Mouse (Mus musculus) left cerebral cortex, adult 11 months (tissue): ENCODE data around the gene Mtg2.

Source experiments
- DNase-seq: peaks from one replicate; pipeline ENCODE4 v3.0.0; 2022; ENCODE audit warnings: low spot score

Mtg2 gene

DNA sequence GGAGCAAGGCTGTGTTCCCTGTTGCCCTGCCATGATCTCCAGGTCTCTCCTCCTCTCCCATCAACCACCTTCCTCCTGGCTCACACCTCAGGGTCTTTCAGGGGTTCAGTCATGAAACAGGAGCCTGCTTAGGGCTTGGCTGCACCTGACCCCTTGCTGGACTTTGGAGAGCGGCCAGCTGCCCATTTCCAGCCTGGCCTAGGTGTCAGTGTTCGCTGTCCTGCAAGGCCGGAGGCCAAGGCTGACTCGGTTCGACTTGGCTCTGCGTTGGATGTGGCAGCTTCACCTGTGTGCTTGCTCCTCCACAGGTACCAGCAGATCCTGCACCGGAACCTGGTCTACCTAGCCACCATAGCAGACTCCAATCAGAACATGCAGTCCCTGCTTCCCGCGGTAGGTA lies 17.4 kb upstream of the Mtg2 start:
- no peak for DNase-seq

DNA sequence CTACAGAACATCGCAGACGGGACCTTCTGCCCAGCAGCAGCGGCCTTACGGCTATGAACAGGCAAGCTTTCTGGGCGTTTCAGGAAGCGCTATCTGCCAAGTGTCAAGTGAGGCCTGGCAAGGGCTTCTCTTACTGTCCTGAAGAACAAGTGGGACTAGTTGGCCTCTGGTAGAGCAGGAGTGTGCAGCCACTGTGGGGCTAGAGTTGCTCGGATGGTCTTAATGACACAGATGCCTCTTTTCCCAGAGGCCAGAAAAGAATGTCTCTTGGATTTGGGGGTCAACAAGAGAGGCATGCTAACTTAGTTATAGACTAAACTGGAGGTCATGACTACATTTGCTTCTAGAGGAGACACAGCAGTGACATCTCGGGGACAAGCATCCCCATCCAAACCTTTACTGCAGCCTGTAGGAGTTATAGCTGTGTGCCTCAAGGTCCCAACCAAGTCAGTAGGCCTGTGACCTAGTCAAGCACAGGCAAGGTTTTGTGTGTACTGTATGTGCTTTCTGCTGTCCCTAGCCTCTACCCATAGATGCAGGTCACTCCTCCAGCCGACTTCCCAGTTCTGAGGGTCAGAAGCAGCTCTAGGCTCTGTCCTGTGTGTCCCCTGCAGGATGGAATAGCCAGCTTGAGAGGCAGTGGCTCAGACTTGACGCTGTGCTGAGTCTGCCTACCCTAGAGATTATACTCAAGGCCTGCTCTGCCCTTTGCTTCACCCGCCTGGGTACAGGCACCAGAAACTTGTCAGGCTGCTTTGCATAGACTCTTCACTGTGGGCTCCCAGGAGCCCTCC lies 6.9 kb upstream of the Mtg2 start:
- DNase-seq: no peak

- DNase-seq: no peak
These were observed 463 bp upstream of the Mtg2 start for GRCm38 (mm10) chr2:180069770-180070480.

- no peak for DNase-seq
These were observed 1.3 kb downstream of the Mtg2 start for GRCm38 (mm10) chr2:180071671-180072070.

DNA sequence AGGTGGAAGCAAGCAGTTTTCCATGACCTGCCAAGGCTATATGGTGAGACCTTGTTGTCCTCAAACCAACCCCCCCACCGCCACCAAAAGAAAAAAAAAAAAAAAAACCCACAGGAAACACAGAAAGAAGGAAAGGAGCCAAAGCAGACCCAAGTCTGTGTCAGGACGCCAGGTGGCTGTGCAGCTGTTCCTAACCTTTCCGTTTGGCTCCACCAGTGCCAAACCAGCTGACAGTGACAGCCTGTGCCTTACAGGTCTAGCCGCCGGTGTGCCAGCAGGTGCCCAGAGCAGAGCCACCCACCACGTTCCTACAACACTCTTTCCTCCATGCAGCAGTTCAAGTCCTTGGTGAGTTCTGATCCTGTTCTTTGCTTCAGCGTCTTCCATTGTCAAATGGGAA lies 2.5 kb downstream of the Mtg2 start:
- no peak for DNase-seq

DNA sequence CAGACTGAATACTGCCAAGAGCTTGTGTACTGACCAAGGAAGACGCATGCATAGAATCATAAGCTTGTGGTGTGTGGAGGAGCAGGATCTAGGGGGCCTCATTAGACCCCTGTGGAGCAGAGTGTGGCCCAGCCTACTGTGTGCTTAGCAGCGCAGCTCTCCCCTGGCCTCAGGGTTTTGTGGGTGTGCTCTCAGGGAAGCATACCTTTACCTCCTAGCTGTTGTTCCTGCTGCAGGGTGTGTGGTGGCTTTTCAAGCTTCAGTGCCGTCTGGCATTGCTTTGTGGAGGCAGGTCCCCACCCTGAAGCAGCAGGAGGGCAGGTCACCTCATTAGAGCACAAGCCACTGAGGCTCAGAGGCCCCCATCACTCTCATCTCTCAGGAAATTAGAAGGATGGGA lies 7.2 kb downstream of the Mtg2 start:
- DNase-seq: no peak

DNA sequence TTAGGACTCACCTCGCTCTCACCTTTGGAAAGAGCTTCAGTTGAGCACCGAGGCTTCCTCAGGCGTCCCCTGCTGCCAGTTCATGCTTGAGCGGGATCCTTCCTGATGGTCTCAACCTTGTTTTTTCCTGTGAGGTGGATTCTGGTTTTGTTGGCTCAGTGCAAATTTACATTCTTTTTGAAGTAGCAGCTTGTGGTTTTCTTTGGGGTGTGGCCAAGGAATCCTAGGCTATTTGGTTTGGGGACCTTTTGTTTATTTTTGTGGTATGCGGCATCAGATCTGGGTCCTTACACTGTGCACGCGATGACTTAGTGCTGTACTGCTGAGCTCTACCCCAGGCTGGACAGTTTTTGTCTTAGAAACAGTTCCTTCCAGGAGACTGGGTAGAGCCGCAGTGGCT lies 10.3 kb downstream of the Mtg2 start:
- no peak for DNase-seq

GRCm38 (mm10) chr2:180083063-180083462 lies 12.7 kb downstream of the Mtg2 start:
- DNase-seq: no peak

DNA sequence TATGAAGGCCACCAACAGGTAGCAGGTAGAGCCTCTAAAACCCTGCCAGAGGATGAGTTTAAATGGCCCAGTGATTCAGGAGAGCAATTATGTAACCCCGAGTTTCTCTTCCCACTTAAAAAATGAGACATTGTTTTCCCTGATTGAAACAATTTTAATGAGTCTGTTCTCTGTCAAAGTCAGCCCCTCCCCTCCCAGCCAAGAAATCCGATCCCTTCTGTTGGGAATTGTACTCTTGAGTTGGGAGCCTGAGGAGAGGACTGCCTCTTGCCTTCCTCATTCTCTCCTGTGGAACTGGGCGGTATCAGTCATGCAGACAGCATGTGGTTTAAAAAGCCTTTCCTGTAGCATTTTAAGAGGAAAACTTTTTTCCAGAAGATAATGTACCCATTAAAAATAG lies 14.2 kb downstream of the Mtg2 start:
- no peak for DNase-seq

DNA sequence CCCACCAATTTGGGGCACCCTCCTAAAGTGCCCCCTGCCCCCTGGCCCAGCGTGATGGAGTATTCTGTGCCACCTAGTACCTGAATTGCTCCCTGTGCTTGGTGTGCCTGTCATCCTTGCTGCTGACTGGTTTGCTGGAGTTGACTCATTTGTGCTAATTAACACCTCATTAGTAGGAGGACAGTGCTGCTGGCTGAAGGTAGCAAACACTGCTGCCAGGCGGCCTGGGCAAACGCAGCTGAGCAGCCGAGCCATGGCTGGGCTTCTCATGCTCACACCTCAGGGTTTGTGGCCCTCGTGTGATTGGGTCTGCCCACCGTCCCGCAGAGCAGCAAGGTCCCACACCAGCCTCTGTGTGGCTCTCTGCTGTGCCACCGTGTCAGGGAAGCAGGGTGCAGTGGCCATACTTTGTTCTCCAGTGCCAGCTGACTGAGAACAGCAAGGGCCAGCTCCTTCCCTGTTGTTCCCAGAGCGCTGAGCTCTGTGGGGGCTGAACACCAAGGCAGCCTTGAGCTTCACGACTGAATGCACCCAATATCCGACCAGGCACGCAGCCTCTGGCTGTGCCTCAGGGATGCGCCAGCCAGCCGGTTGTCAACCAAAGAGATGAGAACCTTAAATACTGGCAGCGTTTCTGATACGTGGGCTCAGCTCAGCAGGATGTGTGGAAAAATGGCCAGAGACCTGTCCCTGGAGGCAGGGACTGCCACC lies 15.7 kb downstream of the Mtg2 start:
- no peak for DNase-seq

- DNase-seq: no peak
These were observed 16.2 kb downstream of the Mtg2 start for GRCm38 (mm10) chr2:180086637-180087027.

GRCm38 (mm10) chr2:180087472-180087871 lies 17.1 kb downstream of the Mtg2 start:
- no peak for DNase-seq

- DNase-seq: no peak
These were observed 19.9 kb downstream of the Mtg2 start for GRCm38 (mm10) chr2:180090285-180090684.

GRCm38 (mm10) chr2:180095711-180096110 lies 25.3 kb downstream of the Mtg2 start:
- no peak for DNase-seq

DNA sequence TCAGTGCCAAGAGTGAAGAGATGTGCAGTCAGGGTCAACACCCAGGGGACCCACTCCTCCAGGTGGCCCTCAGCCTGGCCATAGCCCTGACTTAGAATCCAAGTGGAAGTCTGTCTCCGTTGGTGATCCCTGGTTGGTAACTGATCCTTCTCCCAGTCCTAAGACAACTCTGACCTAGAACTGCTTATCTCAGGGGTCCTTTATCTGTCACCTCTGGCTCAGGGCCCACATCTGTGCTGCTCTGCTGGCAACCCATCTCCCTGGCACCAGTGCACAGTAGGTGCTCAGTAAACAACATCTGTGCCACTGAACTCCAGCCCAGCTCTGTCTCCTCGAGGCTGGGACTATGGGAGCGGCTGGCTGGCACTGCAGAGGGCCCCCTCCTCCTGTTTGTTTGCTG lies 27.2 kb downstream of the Mtg2 start:
- no peak for DNase-seq

DNA sequence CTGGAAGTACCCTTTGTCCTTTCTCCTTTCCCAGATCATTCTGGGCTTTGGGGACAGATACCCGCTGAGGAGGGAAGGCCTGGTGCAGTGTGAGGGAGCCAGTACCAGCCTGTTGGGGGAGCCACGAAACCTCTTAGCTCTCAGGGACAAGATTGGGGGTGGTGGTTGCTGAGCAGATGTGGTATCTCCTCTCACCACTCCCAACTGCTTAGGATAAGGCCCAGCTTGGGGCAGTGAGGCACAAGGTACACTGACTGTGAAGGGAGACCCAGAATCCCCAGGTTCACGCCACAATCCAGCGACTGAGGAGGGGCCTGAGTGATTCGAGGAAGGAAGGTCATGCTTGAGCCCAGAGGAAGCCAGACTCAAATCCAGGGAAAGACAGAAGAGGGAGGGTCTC lies 27.8 kb downstream of the Mtg2 start:
- no peak for DNase-seq

- DNase-seq: no peak
These were observed 29.1 kb downstream of the Mtg2 start for GRCm38 (mm10) chr2:180099529-180099928.

- DNase-seq: no peak
These were observed 33.0 kb downstream of the Mtg2 start for GRCm38 (mm10) chr2:180103151-180103977.

GRCm38 (mm10) chr2:180103978-180104658 lies 33.7 kb downstream of the Mtg2 start, which contains the start of gene Hrh3:
Gene Hrh3 (minus strand): TSS chr2:180104488.
- DNase-seq: no peak

GRCm38 (mm10) chr2:180104659-180105377 lies 34.4 kb downstream of the Mtg2 start:
- DNase-seq: no peak
